Mouse (Mus musculus) layer of hippocampus, adult 8-10 months (tissue): ENCODE results near the gene Ttbk1. TPM values are rescaled to one million over a fixed set of nuclear protein-coding genes. Genes with fewer than 3 reads are reported as not detected.

Experiments used
- DNase-seq, 2 experiments: peaks; one replicate each; pipeline ENCODE4 v3.0.0; 2022; ENCODE audit warnings: low spot score in 2 of 2
- total RNA-seq, 4 experiments: library from RNA; stranded (reverse); gene quantifications; 2 replicates each; pipeline ENCODE4 v1.2.4; 2022

Ttbk1 gene
- total RNA-seq, 4 experiments from 2014 or later = 101 to 124 (median 111) TPM

GRCm38 (mm10) chr17:46419717-46420116 lies 67.8 kb downstream of the Ttbk1 start:
- no peak for DNase-seq

- DNase-seq = no peak
These were observed 68.8 kb downstream of the Ttbk1 start for GRCm38 (mm10) chr17:46418628-46419027.

- no peak for DNase-seq
These were observed 79.0 kb downstream of the Ttbk1 start for GRCm38 (mm10) chr17:46408478-46408877.

- DNase-seq = no peak
These were observed 92.8 kb downstream of the Ttbk1 start for GRCm38 (mm10) chr17:46394631-46395030.

- no peak for DNase-seq
These were observed 94.5 kb downstream of the Ttbk1 start for GRCm38 (mm10) chr17:46393012-46393411.

Other genes with a start within 250 kb of the Ttbk1 start
- gene Polr1c, start 239.6 kb downstream of the Ttbk1 start, total RNA-seq = 10 to 100 TPM; 35.5 to 42.5 (median 39.4) TPM
- 10 to 100 TPM; 78.5 to 96.9 (median 84.1) TPM for gene Yipf3, start 239.6 kb downstream of the Ttbk1 start, total RNA-seq
- 10 to 100 TPM; 55.1 to 62.2 (median 58.1) TPM for gene Lrrc73, start 234.1 kb downstream of the Ttbk1 start, total RNA-seq
- 10 to 100 TPM; 38.3 to 60.4 (median 48.0) TPM for gene Tjap1, start 204.6 kb downstream of the Ttbk1 start, total RNA-seq
- gene Dlk2, start 190.3 kb downstream of the Ttbk1 start, total RNA-seq = 10 to 100 TPM; 41.3 to 51.6 (median 41.8) TPM
- 10 to 100 TPM in 2 of 4 experiments, 1 to 10 TPM in 2; 9.8 to 12.0 (median 10.0) TPM for gene Abcc10, start 159.3 kb downstream of the Ttbk1 start, total RNA-seq
- 10 to 100 TPM; 58.6 to 65.2 (median 62.2) TPM for gene Zfp318, start 103.9 kb downstream of the Ttbk1 start, total RNA-seq
- gene Crip3, start 58.7 kb downstream of the Ttbk1 start, total RNA-seq = 1 to 10 TPM; 3.9 to 7.1 (median 4.2) TPM
- gene Slc22a7, start 49.2 kb downstream of the Ttbk1 start, total RNA-seq = 1 to 10 TPM in 1 of 4 experiments, under 1 TPM in 3; 0.23 to 1.2 (median 0.84) TPM
- 1 to 10 TPM; 4.1 to 7.5 (median 6.0) TPM for gene Dnph1, start 9.0 kb upstream of the Ttbk1 start, total RNA-seq
- 10 to 100 TPM; 57.2 to 81.6 (median 63.8) TPM for gene Cul9, start 58.7 kb upstream of the Ttbk1 start, total RNA-seq
- gene Srf, start 68.5 kb upstream of the Ttbk1 start, total RNA-seq = 10 to 100 TPM; 66.2 to 84.0 (median 73.5) TPM
- gene Ptk7, start 141.8 kb upstream of the Ttbk1 start, total RNA-seq = 1 to 10 TPM; 8.2 to 9.2 (median 8.9) TPM
- 10 to 100 TPM; 18.9 to 21.8 (median 21.1) TPM for gene Klc4, start 158.3 kb upstream of the Ttbk1 start, total RNA-seq
- gene Mrpl2, start 158.6 kb upstream of the Ttbk1 start, total RNA-seq = 10 to 100 TPM; 43.7 to 60.5 (median 51.2) TPM
- 10 to 100 TPM; 22.6 to 26.4 (median 23.4) TPM for gene Cul7, start 162.7 kb upstream of the Ttbk1 start, total RNA-seq
- gene Rrp36, start 186.7 kb upstream of the Ttbk1 start, total RNA-seq = 10 to 100 TPM; 12.1 to 20.5 (median 17.0) TPM
- gene Mea1, start 191.1 kb upstream of the Ttbk1 start, total RNA-seq = 100 to 1,000 TPM in 1 of 4 experiments, 10 to 100 TPM in 3; 92.7 to 105 (median 96.4) TPM
- 100 to 1,000 TPM; 155 to 173 (median 166) TPM for gene Klhdc3, start 193.2 kb upstream of the Ttbk1 start, total RNA-seq
- gene Ppp2r5d, start 217.4 kb upstream of the Ttbk1 start, total RNA-seq = 10 to 100 TPM; 78.6 to 86.9 (median 81.8) TPM
- gene Pex6, start 223.8 kb upstream of the Ttbk1 start, total RNA-seq = 10 to 100 TPM; 42.8 to 54.4 (median 51.9) TPM
- gene Gnmt, start 241.5 kb upstream of the Ttbk1 start, total RNA-seq = 1 to 10 TPM in 2 of 4 experiments, under 1 TPM in 1, not detected in 1; 0.61 to 1.6 (median 1.2) TPM